Mouse (Mus musculus): ENCODE data around the gene Bcar3.
A peak's percentile ranks its signal among the peaks of the same experiment; 100 is the strongest.

Bcar3 gene

GRCm38 (mm10) chr3:122510932-122511331, 217.0 kb downstream of the Bcar3 start:
- DNase-seq (ENCODE audit: low read depth, low spot score) = no peak

- DNase-seq (ENCODE audit: low read depth, low spot score) = no peak
Observed at GRCm38 (mm10) chr3:122511721-122512619, 218.0 kb downstream of the Bcar3 start.

GRCm38 (mm10) chr3:122512725-122513375, 218.9 kb downstream of the Bcar3 start:
- no peak for DNase-seq (ENCODE audit: low read depth, low spot score)

- DNase-seq (ENCODE audit: low read depth, low spot score) = no peak
Observed at GRCm38 (mm10) chr3:122515568-122516326, 221.8 kb downstream of the Bcar3 start.

- no peak for DNase-seq (ENCODE audit: low read depth, low spot score)
Observed at GRCm38 (mm10) chr3:122516327-122516695, 222.4 kb downstream of the Bcar3 start.

GRCm38 (mm10) chr3:122517726-122518125, 223.8 kb downstream of the Bcar3 start:
- DNase-seq (ENCODE audit: low read depth, low spot score) = no peak

- no peak for DNase-seq (ENCODE audit: low read depth, low spot score)
Observed at GRCm38 (mm10) chr3:122518231-122518736, 224.3 kb downstream of the Bcar3 start.

GRCm38 (mm10) chr3:122519082-122519481, 225.1 kb downstream of the Bcar3 start:
- DNase-seq (ENCODE audit: low read depth, low spot score) = peak; percentile 21

- DNase-seq (ENCODE audit: low read depth, low spot score) = no peak
Observed at GRCm38 (mm10) chr3:122520365-122520764, 226.4 kb downstream of the Bcar3 start.

GRCm38 (mm10) chr3:122520875-122521274, 226.9 kb downstream of the Bcar3 start:
- no peak for DNase-seq (ENCODE audit: low read depth, low spot score)

GRCm38 (mm10) chr3:122521294-122521693, 227.4 kb downstream of the Bcar3 start:
- DNase-seq (ENCODE audit: low read depth, low spot score) = no peak

- DNase-seq (ENCODE audit: low read depth, low spot score) = no peak
Observed at GRCm38 (mm10) chr3:122528477-122528876, 234.5 kb downstream of the Bcar3 start.

GRCm38 (mm10) chr3:122535938-122536703, 242.2 kb downstream of the Bcar3 start:
- no peak for DNase-seq (ENCODE audit: low read depth, low spot score)

GRCm38 (mm10) chr3:122538851-122539250, 244.9 kb downstream of the Bcar3 start:
- DNase-seq (ENCODE audit: low read depth, low spot score) = no peak

- peak; percentile 22 for DNase-seq (ENCODE audit: low read depth, low spot score)
Observed at GRCm38 (mm10) chr3:122539961-122540690, 246.2 kb downstream of the Bcar3 start.

- no peak for DNase-seq (ENCODE audit: low read depth, low spot score)
Observed at GRCm38 (mm10) chr3:122540918-122541317, 247.0 kb downstream of the Bcar3 start.

- no peak for DNase-seq (ENCODE audit: low read depth, low spot score)
Observed at GRCm38 (mm10) chr3:122545346-122545745, 251.4 kb downstream of the Bcar3 start.

GRCm38 (mm10) chr3:122547469-122547868, 253.5 kb downstream of the Bcar3 start:
- DNase-seq (ENCODE audit: low read depth, low spot score) = peak; percentile 22

GRCm38 (mm10) chr3:122551174-122551573, 257.2 kb downstream of the Bcar3 start:
- no peak for DNase-seq (ENCODE audit: low read depth, low spot score)

GRCm38 (mm10) chr3:122557766-122558165, 263.8 kb downstream of the Bcar3 start:
- no peak for DNase-seq (ENCODE audit: low read depth, low spot score)
